Mouse (Mus musculus) liver, postnatal 0 days (tissue): ENCODE data around the gene Eef1a2. TPM values are rescaled to one million over a fixed set of nuclear protein-coding genes. Genes with fewer than 3 reads are reported as not detected.
A peak's percentile ranks its signal among the peaks of the same experiment; 100 is the strongest.

Source experiments
- ATAC-seq: fragments of 200-750 bp; cut with Nextera tagmentation; 2 replicates; pipeline ENCODE4 v1.8.0; 2017; ENCODE audit warnings: mild to moderate bottlenecking, moderate library complexity
- DNase-seq: peaks from one replicate; pipeline ENCODE4 v3.0.0-alpha.2; 2016
- H3K27ac ChIP-seq: fragments of 300-500 bp; sonication (generic); 2 replicates; pipeline ENCODE4 v1.5.1; 2014; ENCODE audit warnings: antibody characterized with exemption, moderate library complexity, mild to moderate bottlenecking, low read depth
- H3K27me3 ChIP-seq: fragments of 300-500 bp; sonication (generic); 2 replicates; pipeline ENCODE4 v1.6.1; 2014; ENCODE audit warnings: low read length, control low read depth, mixed read lengths; ENCODE audit not compliant: insufficient read depth
- H3K36me3 ChIP-seq: fragments of 300-500 bp; sonication (generic); replicated peaks from 2 replicates; pipeline ENCODE4 v1.6.1; 2014; ENCODE audit warnings: mild to moderate bottlenecking, control low read depth, low read length, moderate library complexity, mixed read lengths; ENCODE audit not compliant: insufficient read depth
- H3K4me1 ChIP-seq: fragments of 300-500 bp; sonication (generic); 2 replicates; pipeline ENCODE4 v1.6.1; 2014; ENCODE audit warnings: antibody characterized with exemption, mild to moderate bottlenecking, control low read depth; ENCODE audit not compliant: insufficient read depth
- H3K4me2 ChIP-seq: fragments of 300-500 bp; sonication (generic); 2 replicates; pipeline ENCODE4 v1.6.1; 2014; ENCODE audit warnings: low read depth, mild to moderate bottlenecking, low read length, moderate library complexity, mixed read lengths
- H3K4me3 ChIP-seq: fragments of 300-500 bp; sonication (generic); 2 replicates; pipeline ENCODE4 v1.5.1; 2014; ENCODE audit warnings: low read depth, low read length
- H3K9ac ChIP-seq: fragments of 300-500 bp; sonication (generic); replicated peaks from 2 replicates; pipeline ENCODE4 v1.6.1; 2014; ENCODE audit warnings: mild to moderate bottlenecking, moderate library complexity
- H3K9me3 ChIP-seq: fragments of 300-500 bp; sonication (generic); 2 replicates; pipeline ENCODE4 v1.6.1; 2016; ENCODE audit warnings: mild to moderate bottlenecking, control low read depth, low read length, mixed read lengths
- CTCF ChIP-seq: sonication (generic); IDR thresholded peaks from 2 replicates; pipeline ENCODE4 v1.5.1; 2016; ENCODE audit warnings: antibody characterized with exemption, low read depth
- EP300 ChIP-seq: IDR thresholded peaks from 2 replicates; pipeline ENCODE4 v1.6.1; 2016; ENCODE audit warnings: antibody characterized with exemption, low read depth, mild to moderate bottlenecking
- WGBS: fragments of 180-500 bp; shearing (Covaris S2); extraction: QIAGEN DNeasy Blood & Tissue Kit; methylation state at CpG from one replicate; pipeline ENCODE4 v1.1.7; 2014; ENCODE audit not compliant: insufficient replicate concordance; 5-methylcytosine and 5-hydroxymethylcytosine counted together
- polyA plus RNA-seq: library from polyadenylated mRNA; unstranded; fragments of >200 nt; fragmentation: Nextera tagmentation; extraction: Ambion mirVana; gene quantifications from 2 replicates; pipeline ENCODE4 v1.2.1, GENCODE M21; 2015

The Eef1a2 gene
- polyA plus RNA-seq, 1 experiment from 2014 or later: not detected

- no peaks in the 10 kb centered on the region for H3K36me3 ChIP-seq
- H3K4me2 ChIP-seq: peak within 1 kb of the TSS; percentile 99
- under 1% methylated on average over 62 of the region's 64 CpGs for WGBS
- TF ChIP-seq CTCF (peak; percentile 43), EP300 (peak; percentile 40; the same call in 1 of the 2 replicates)
- peak within 1 kb of the TSS; percentile 95 for H3K27ac ChIP-seq
- no peaks in the 10 kb centered on the region for H3K27me3 ChIP-seq
- DNase-seq (peak; percentile 94), ATAC-seq (peak; percentile 93)
- no peaks in the 10 kb centered on the region for H3K9me3 ChIP-seq
- peak within 1 kb of the TSS; percentile 82 for H3K9ac ChIP-seq
- peaks cover 15% of the 10 kb centered on the region for H3K4me1 ChIP-seq
- H3K4me3 ChIP-seq: peak within 1 kb of the TSS; percentile 82
Observed at GRCm38 (mm10) chr2:181187121-181188000, 30.5 kb upstream of the Eef1a2 start, which contains the start of gene Ppdpf. Ppdpf (plus strand) TSS chr2:181187247.

GRCm38 (mm10) chr2:181186635-181187034 lies 29.8 kb upstream of the Eef1a2 start:
- no peaks in the 10 kb centered on the region for H3K9me3 ChIP-seq
- WGBS: under 1% methylated on average over 14 of the region's 14 CpGs
- peak overlapping the region; percentile 99 for H3K4me2 ChIP-seq
- peak overlapping the region; percentile 82 for H3K9ac ChIP-seq
- no peaks in the 10 kb centered on the region for H3K36me3 ChIP-seq
- TF ChIP-seq CTCF (peak; percentile 99), EP300 (no peak)
- H3K4me1 ChIP-seq: peaks cover 15% of the 10 kb centered on the region
- H3K27me3 ChIP-seq: no peaks in the 10 kb centered on the region
- ATAC-seq: peak; percentile 81
- H3K4me3 ChIP-seq: peak overlapping the region; percentile 82
- peak; percentile 87 for DNase-seq
- peak overlapping the region; percentile 95 for H3K27ac ChIP-seq

- ATAC-seq: no peak
- H3K4me3 ChIP-seq: no peak overlapping the region
- no peak overlapping the region for H3K9ac ChIP-seq
- no peak overlapping the region for H3K27ac ChIP-seq
- H3K9me3 ChIP-seq: no peaks in the 10 kb centered on the region
- TF ChIP-seq CTCF (no peak), EP300 (no peak)
- 65% methylated on average over 6 of the region's 6 CpGs for WGBS
- no peak for DNase-seq
- H3K36me3 ChIP-seq: no peaks in the 10 kb centered on the region
- H3K27me3 ChIP-seq: no peaks in the 10 kb centered on the region
- no peaks in the 10 kb centered on the region for H3K4me1 ChIP-seq
- H3K4me2 ChIP-seq: no peak overlapping the region
Observed at GRCm38 (mm10) chr2:181180898-181181297, 24.1 kb upstream of the Eef1a2 start.

- Histone ChIP-seq H3K4me3 (no peak overlapping the region), H3K27ac (no peak overlapping the region), H3K9me3 (no peaks in the 10 kb centered on the region), H3K4me1 (no peaks in the 10 kb centered on the region), H3K27me3 (no peaks in the 10 kb centered on the region), H3K36me3 (no peaks in the 10 kb centered on the region), H3K4me2 (no peak overlapping the region), H3K9ac (no peak overlapping the region)
- ATAC-seq: no peak
- DNase-seq: no peak
- no peak for TF ChIP-seq EP300
- TF ChIP-seq CTCF: no peak
- WGBS: 52% methylated on average over 5 of the region's 5 CpGs
Observed at GRCm38 (mm10) chr2:181178471-181178870, 21.7 kb upstream of the Eef1a2 start.

- Histone ChIP-seq H3K4me1 (no peaks in the 10 kb centered on the region), H3K27me3 (no peaks in the 10 kb centered on the region), H3K9me3 (no peaks in the 10 kb centered on the region), H3K9ac (no peak overlapping the region), H3K27ac (no peak overlapping the region), H3K36me3 (no peaks in the 10 kb centered on the region), H3K4me3 (no peak overlapping the region), H3K4me2 (no peak overlapping the region)
- ATAC-seq (no peak), DNase-seq (no peak)
- 59% methylated on average over 3 of the region's 3 CpGs for WGBS
- TF ChIP-seq EP300 (no peak), CTCF (no peak)
Observed at GRCm38 (mm10) chr2:181178015-181178414, 21.2 kb upstream of the Eef1a2 start.

- Histone ChIP-seq H3K4me1 (no peaks in the 10 kb centered on the region), H3K27me3 (no peaks in the 10 kb centered on the region), H3K4me2 (no peak overlapping the region), H3K36me3 (no peaks in the 10 kb centered on the region), H3K27ac (no peak overlapping the region), H3K9me3 (no peaks in the 10 kb centered on the region), H3K4me3 (no peak overlapping the region), H3K9ac (no peak overlapping the region)
- ATAC-seq: no peak
- 71% methylated on average over 3 of the region's 3 CpGs for WGBS
- no peak for DNase-seq
- TF ChIP-seq CTCF (no peak), EP300 (no peak)
Observed at GRCm38 (mm10) chr2:181174646-181175045, 17.8 kb upstream of the Eef1a2 start.
